Mouse (Mus musculus) cortical plate, adult 2 months (tissue): Measurements from ENCODE around the gene Gm10340. TPM values are rescaled to one million over a fixed set of nuclear protein-coding genes. Genes with fewer than 3 reads are reported as not detected.
"Not testable (repeated sequence)": the region's sequence is repeated elsewhere in the genome, so short reads cannot be mapped to it uniquely, and the experiment has no call there.

ENCODE experiments used
- H3K27ac ChIP-seq: fragments of 200-500 bp; 2 replicates; pipeline ENCODE4 v1.5.1; 2012; ENCODE audit warnings: low read length, control low read depth, inconsistent platforms; ENCODE audit not compliant: insufficient read depth
- H3K4me1 ChIP-seq: fragments of 200-500 bp; 2 replicates; pipeline ENCODE4 v1.6.1; 2011; ENCODE audit warnings: low read length; ENCODE audit not compliant: control insufficient read depth, insufficient read depth
- H3K4me3 ChIP-seq: fragments of 200-500 bp; 2 replicates; pipeline ENCODE4 v1.5.1; 2011; ENCODE audit warnings: mild to moderate bottlenecking, low read length, control low read depth; ENCODE audit not compliant: insufficient read depth
- polyA plus RNA-seq: library from polyadenylated mRNA; depleted of rRNA; stranded (reverse); fragments of >200 nt; gene quantifications from 2 replicates; pipeline ENCODE4 v1.2.3, GENCODE M21; 2012; rRNA removed

Gm10340 gene
- not detected in 2 replicates for polyA plus RNA-seq

GRCm38 (mm10) chr14:3133697-3134096 is at the start of gene Gm10340:
Gm10340 (plus strand) TSS chr14:3133997.
- H3K27ac ChIP-seq, H3K4me1 ChIP-seq, H3K4me3 ChIP-seq: not testable (repeated sequence)

GRCm38 (mm10) chr14:3116051-3116450 is 17.7 kb upstream of the Gm10340 start:
- not testable (repeated sequence) for H3K4me3 ChIP-seq, H3K4me1 ChIP-seq, H3K27ac ChIP-seq

GRCm38 (mm10) chr14:3187955-3188354 is 54.2 kb downstream of the Gm10340 start, which contains the start of gene Gm5795:
Gm5795 (plus strand) TSS chr14:3188255.
- not testable (repeated sequence) for H3K27ac ChIP-seq, H3K4me1 ChIP-seq, H3K4me3 ChIP-seq

Other genes with a start within 250 kb of the Gm10340 start
- gene Gm2888, start 104.0 kb upstream of the Gm10340 start, polyA plus RNA-seq = not detected in 2 replicates
- gene Gm2897, start 84.7 kb upstream of the Gm10340 start, polyA plus RNA-seq = 0.85 and 0.86 TPM in 2 replicates
- 0.25 TPM in 1 of 2 replicates, not detected in the other for gene Gm5795, start 54.3 kb downstream of the Gm10340 start, polyA plus RNA-seq
- gene D830030K20Rik, start 74.5 kb downstream of the Gm10340 start, polyA plus RNA-seq = 6.3 and 6.9 TPM in 2 replicates
- 0.08 and 0.11 TPM in 2 replicates for gene Gm2956, start 198.6 kb downstream of the Gm10340 start, polyA plus RNA-seq